Mouse (Mus musculus): Measurements from ENCODE around the gene Nudt16l1. TPM values are rescaled to one million over a fixed set of nuclear protein-coding genes. Genes with fewer than 3 reads are reported as not detected.

Nudt16l1 gene
- polyA plus RNA-seq, 1 experiment from 2014 or later: 124 TPM

DNA sequence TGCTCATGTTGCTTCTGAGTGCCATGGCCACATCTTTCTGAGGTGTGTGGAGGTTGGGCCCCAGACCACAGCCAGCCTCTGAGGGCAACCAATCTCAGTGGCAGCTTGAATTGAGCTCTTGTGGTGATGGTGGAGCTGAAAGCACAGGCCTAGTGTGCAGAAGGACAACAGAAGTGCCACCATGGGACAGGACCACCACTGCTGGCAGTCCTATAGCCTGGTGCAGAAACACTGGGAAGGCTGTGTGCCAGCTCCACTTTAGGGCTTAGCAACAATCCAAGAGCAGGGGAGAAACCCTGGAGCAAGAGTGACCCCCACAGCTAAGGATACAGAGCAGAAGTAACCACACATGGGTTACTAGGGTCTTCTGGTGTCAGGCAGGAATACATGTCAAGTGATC lies 2.5 kb downstream of the Nudt16l1 start:
- H3K36me3 ChIP-seq: peaks cover 65% of the 10 kb centered on the region

DNA sequence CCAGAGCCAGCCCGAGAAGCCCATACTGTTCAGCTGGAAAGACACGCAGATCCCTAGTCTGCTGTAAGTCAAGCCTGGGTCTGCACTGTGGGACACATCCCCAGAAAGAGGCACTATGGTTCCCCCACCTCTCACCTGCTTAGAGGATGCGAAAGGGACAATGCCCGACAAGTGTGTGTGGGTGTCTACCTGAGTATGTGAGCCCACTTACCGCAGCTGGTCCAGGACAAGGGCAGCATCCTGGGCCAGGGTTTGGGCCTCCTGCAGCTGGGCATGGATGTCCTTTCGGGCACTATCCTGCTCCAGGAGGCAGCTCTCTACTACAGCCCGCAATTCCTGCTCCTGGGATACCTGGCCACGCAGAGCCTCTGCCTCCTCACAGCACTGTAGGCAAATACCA lies 4.3 kb downstream of the Nudt16l1 start:
- Histone ChIP-seq H3K9me3 (no peaks in the 10 kb centered on the region), H3K4me3 (no peak overlapping the region), H3K36me3 (peaks cover 65% of the 10 kb centered on the region), H3K4me1 (peaks cover 13% of the 10 kb centered on the region), H3K4me2 (replicated peaks) (no peak overlapping the region), H3K27me3 (replicated peaks) (no peaks in the 10 kb centered on the region), H3K9ac (no peak overlapping the region), H3K27ac (no peak overlapping the region)
- 91% methylated on average over 8 of the region's 8 CpGs for WGBS
- ATAC-seq (ENCODE audit: low FRiP score, low read depth): no peak

More for the DNA sequence above, 2.5 kb downstream of the Nudt16l1 start:
- Histone ChIP-seq H3K4me3 (no peak overlapping the region), H3K4me2 (replicated peaks) (no peak overlapping the region), H3K27ac (no peak overlapping the region), H3K4me1 (peaks cover 13% of the 10 kb centered on the region), H3K9ac (no peak overlapping the region), H3K9me3 (no peaks in the 10 kb centered on the region), H3K27me3 (replicated peaks) (no peaks in the 10 kb centered on the region)
- no peak for ATAC-seq (ENCODE audit: low FRiP score, low read depth)

- Histone ChIP-seq H3K27me3 (replicated peaks) (no peaks in the 10 kb centered on the region), H3K4me3 (no peak overlapping the region), H3K36me3 (peaks cover 70% of the 10 kb centered on the region), H3K9me3 (no peaks in the 10 kb centered on the region), H3K4me1 (peaks cover 13% of the 10 kb centered on the region), H3K4me2 (replicated peaks) (no peak overlapping the region), H3K9ac (no peak overlapping the region), H3K27ac (no peak overlapping the region)
- 98% methylated on average over 3 of the region's 3 CpGs for WGBS
- ATAC-seq (ENCODE audit: low FRiP score, low read depth): no peak
These were observed 4.9 kb downstream of the Nudt16l1 start for GRCm38 (mm10) chr16:4943431-4943830.

- H3K9me3 ChIP-seq: no peaks in the 10 kb centered on the region
- peaks cover 1% of the 10 kb centered on the region for H3K4me1 ChIP-seq
- H3K36me3 ChIP-seq: peaks cover 79% of the 10 kb centered on the region
- H3K9ac ChIP-seq: no peak overlapping the region
- WGBS: 78% methylated on average over 4 of the region's 4 CpGs
- ATAC-seq (ENCODE audit: low FRiP score, low read depth): no peak
- H3K4me2 ChIP-seq (replicated peaks): no peak overlapping the region
- H3K27ac ChIP-seq: no peak overlapping the region
- H3K27me3 ChIP-seq (replicated peaks): no peaks in the 10 kb centered on the region
- no peak overlapping the region for H3K4me3 ChIP-seq
These were observed 6.9 kb downstream of the Nudt16l1 start for GRCm38 (mm10) chr16:4945415-4945814.

DNA sequence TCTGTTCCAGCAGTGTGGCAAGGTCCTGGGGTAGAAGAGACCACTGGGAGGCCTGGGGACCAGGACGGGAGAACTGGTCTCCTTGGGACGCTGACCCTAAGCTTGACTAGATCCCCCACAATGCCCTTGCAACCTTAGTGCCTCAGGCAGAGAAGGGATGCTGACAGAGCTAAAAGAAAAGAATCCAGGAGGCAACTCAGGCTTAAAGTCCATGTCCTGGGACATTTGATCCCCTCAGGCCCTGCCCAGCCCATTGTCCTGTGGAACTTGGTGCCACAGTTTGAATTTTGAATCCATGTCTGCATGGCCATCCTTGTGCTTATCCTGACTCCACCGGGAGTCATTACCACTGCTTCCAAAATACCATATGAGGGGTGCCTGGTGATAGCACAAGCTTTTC lies 7.6 kb downstream of the Nudt16l1 start:
- Histone ChIP-seq H3K9ac (no peak overlapping the region), H3K36me3 (peaks cover 77% of the 10 kb centered on the region), H3K27ac (no peak overlapping the region), H3K4me3 (no peak overlapping the region), H3K4me1 (no peaks in the 10 kb centered on the region), H3K9me3 (no peaks in the 10 kb centered on the region), H3K4me2 (replicated peaks) (no peak overlapping the region), H3K27me3 (replicated peaks) (no peaks in the 10 kb centered on the region)
- 91% methylated on average over 3 of the region's 3 CpGs for WGBS
- no peak for ATAC-seq (ENCODE audit: low FRiP score, low read depth)

DNA sequence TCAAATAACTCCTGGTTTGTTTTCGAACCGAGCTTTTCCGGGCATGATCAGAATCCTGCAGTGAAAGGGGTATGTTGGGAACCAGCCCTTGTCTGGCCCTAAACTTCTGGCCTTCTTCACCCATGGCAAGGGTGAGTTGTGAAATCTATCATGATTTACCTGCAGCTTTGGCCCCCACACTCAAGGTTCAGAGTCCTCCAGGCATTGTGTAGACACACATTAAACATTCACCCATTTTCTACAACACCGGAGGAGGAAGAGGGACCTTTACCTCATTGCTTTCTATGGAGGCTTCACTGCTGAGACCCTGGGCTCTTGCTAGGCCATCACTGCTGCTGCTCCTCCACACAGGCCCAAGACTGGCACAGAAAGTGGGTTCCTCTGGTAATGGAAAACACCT lies 8.8 kb downstream of the Nudt16l1 start:
- peaks cover 75% of the 10 kb centered on the region for H3K36me3 ChIP-seq
- 90% methylated on average over 4 of the region's 4 CpGs for whole genome bisulfite sequencing
- ATAC-seq (ENCODE audit: low FRiP score, low read depth): no peak

GRCm38 (mm10) chr16:4956609-4957008 lies 18.0 kb downstream of the Nudt16l1 start:
- no peaks in the 10 kb centered on the region for H3K4me1 ChIP-seq
- no peak for ATAC-seq (ENCODE audit: low FRiP score, low read depth)
- H3K27me3 ChIP-seq (replicated peaks): no peaks in the 10 kb centered on the region
- no peaks in the 10 kb centered on the region for H3K9me3 ChIP-seq
- WGBS: 93% methylated on average over 3 of the region's 3 CpGs
- H3K9ac ChIP-seq: no peak overlapping the region
- H3K4me3 ChIP-seq: no peak overlapping the region
- peaks cover 58% of the 10 kb centered on the region for H3K36me3 ChIP-seq
- no peak overlapping the region for H3K27ac ChIP-seq
- no peak overlapping the region for H3K4me2 ChIP-seq (replicated peaks)

More for the DNA sequence above, 8.8 kb downstream of the Nudt16l1 start:
- Histone ChIP-seq H3K4me1 (no peaks in the 10 kb centered on the region), H3K27me3 (replicated peaks) (no peaks in the 10 kb centered on the region), H3K4me2 (replicated peaks) (no peak overlapping the region), H3K27ac (no peak overlapping the region), H3K9ac (no peak overlapping the region), H3K9me3 (no peaks in the 10 kb centered on the region), H3K4me3 (no peak overlapping the region)

DNA sequence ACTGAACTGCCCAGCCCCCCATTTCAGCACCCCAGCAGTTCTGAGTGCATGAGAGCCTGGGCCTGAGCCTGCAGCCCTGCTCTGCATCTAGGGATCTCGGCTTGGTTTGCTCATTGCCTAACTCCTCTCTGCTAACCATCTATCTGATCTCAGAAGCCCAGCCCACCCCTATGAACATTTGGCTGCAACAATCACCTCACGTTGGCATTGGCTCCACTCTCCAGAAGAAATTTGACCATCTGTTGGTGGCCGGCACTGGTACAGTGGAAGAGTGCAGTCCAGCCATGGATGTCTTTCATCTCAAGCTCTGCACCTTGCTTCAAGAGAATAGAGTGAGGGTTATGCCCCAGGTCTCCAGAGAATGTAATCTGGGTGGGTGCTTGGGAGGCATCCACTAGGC lies 18.9 kb downstream of the Nudt16l1 start:
- no peaks in the 10 kb centered on the region for H3K4me1 ChIP-seq
- WGBS: 93% methylated on average over 3 of the region's 3 CpGs
- no peak for ATAC-seq (ENCODE audit: low FRiP score, low read depth)
- H3K9ac ChIP-seq: no peak overlapping the region
- H3K4me2 ChIP-seq (replicated peaks): no peak overlapping the region
- no peak overlapping the region for H3K4me3 ChIP-seq
- no peaks in the 10 kb centered on the region for H3K9me3 ChIP-seq
- H3K36me3 ChIP-seq: peaks cover 51% of the 10 kb centered on the region
- no peaks in the 10 kb centered on the region for H3K27me3 ChIP-seq (replicated peaks)
- H3K27ac ChIP-seq: no peak overlapping the region

- no peak overlapping the region; the same call in 1 of the 2 replicates for H3K9ac ChIP-seq
- no peak for ATAC-seq (ENCODE audit: low FRiP score, low read depth)
- H3K4me3 ChIP-seq: no peak overlapping the region
- no peak overlapping the region for H3K27ac ChIP-seq
- 87% methylated on average over 8 of the region's 8 CpGs for WGBS
- peaks cover 23% of the 10 kb centered on the region for H3K36me3 ChIP-seq
- no peaks in the 10 kb centered on the region for H3K27me3 ChIP-seq (replicated peaks)
- H3K4me2 ChIP-seq (replicated peaks): no peak overlapping the region
- peaks cover 14% of the 10 kb centered on the region for H3K4me1 ChIP-seq
- H3K9me3 ChIP-seq: no peaks in the 10 kb centered on the region
These were observed 21.7 kb downstream of the Nudt16l1 start for GRCm38 (mm10) chr16:4960260-4960659.

DNA sequence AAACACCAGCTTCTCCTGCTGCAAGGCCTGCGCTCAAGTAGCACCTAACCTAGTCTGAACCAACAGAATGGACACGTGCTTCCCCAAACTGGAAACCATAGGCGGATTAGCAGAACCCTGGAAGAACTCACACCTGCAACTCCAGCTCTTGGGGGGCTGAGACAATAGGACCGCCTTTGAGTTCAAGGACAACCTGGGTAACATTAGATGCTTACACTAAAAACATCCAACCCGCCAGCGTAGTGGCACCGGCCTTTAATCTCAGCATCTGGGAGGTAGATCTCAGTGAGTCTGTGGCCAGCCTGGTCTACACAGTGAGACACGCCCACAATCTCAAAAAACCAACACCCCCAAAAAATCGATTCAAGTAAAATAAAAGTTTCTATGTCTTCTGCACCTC lies 24.8 kb downstream of the Nudt16l1 start:
- Histone ChIP-seq H3K27me3 (replicated peaks) (no peaks in the 10 kb centered on the region), H3K4me2 (replicated peaks) (peak overlapping the region; percentile 84), H3K4me3 (peak overlapping the region; percentile 88), H3K9me3 (no peaks in the 10 kb centered on the region), H3K27ac (no peak overlapping the region), H3K36me3 (peaks cover 12% of the 10 kb centered on the region), H3K9ac (peak overlapping the region; percentile 87), H3K4me1 (peaks cover 17% of the 10 kb centered on the region)
- ATAC-seq (ENCODE audit: low FRiP score, low read depth): no peak
- WGBS: 44% methylated on average over 9 of the region's 9 CpGs

- peak within 1 kb of the TSS; percentile 50 for H3K27ac ChIP-seq
- H3K4me1 ChIP-seq: peaks cover 17% of the 10 kb centered on the region
- H3K9ac ChIP-seq: peak within 1 kb of the TSS; percentile 87
- no peaks in the 10 kb centered on the region for H3K27me3 ChIP-seq (replicated peaks)
- WGBS: under 1% methylated on average over 76 of the region's 76 CpGs
- peaks cover 12% of the 10 kb centered on the region for H3K36me3 ChIP-seq
- H3K9me3 ChIP-seq: no peaks in the 10 kb centered on the region
- H3K4me2 ChIP-seq (replicated peaks): peak within 1 kb of the TSS; percentile 84
- H3K4me3 ChIP-seq: peak within 1 kb of the TSS; percentile 88
- ATAC-seq (ENCODE audit: low FRiP score, low read depth): peak; percentile 98
These were observed 25.5 kb downstream of the Nudt16l1 start, which contains the start of gene Anks3 for GRCm38 (mm10) chr16:4963797-4964709. Anks3 (minus strand) TSS chr16:4964205.

DNA sequence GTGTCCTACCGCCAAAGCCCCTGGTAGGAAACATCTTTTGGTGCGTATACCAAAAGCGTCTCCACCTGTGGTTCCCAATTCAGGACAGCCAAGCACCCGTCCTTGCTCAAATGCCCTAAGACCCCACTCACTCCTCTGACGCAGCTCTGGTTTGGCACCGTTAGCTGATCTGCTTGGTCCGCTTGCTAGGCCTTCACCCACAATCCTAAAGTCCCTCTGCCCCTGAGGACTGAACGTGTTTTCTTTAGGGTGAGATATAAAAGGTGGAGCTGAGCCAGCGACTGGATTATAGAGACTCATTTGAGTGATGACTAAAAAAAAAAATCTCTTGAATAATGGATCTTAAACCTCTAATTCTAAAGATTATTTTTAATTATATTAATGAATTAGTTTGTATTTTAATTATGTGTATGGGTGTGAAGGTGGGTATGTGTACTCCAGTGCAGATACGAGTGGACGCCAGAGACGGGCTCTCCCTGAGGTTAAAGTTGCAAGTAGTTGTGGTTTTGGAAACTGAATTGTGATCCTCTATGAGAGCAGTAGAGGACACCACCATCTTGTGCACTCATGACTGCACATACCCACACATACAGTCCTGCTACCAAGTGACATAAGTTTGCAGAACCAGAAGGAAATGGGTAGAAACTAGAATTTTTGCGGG lies 26.3 kb downstream of the Nudt16l1 start:
- WGBS: 26% methylated on average over 13 of the region's 13 CpGs

More for the DNA sequence above, 26.3 kb downstream of the Nudt16l1 start:
- Histone ChIP-seq H3K9ac (peak overlapping the region; percentile 87), H3K27ac (peak overlapping the region; percentile 34), H3K4me3 (peak overlapping the region; percentile 88), H3K9me3 (no peaks in the 10 kb centered on the region), H3K4me1 (peaks cover 17% of the 10 kb centered on the region), H3K27me3 (replicated peaks) (no peaks in the 10 kb centered on the region), H3K36me3 (peaks cover 5% of the 10 kb centered on the region), H3K4me2 (replicated peaks) (peak overlapping the region; percentile 84)
- no peak; the same call in 1 of the 2 replicates for ATAC-seq (ENCODE audit: low FRiP score, low read depth)
